Mouse (Mus musculus): Measurements from ENCODE around the gene Akt1.

DNA sequence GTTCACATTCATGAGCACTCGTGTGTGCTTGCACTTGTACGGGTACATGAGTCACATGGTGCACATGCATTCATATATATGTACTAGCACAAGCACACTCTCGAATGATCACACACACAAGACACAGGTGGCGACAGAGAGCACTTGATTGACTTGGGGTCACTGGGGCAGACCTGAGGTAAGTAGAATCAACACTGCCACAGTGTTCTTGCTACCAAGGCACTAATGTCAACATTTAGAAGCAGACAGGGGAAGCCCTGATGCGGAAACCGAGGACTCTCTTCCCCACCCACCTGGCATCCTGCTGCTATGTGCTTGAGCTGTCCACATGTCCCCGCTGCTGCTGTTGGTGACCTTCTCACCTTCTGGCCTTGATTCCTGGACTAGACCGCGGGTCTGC, 41.0 kb downstream of the Akt1 start:
- TF ChIP-seq CTCF (IDR thresholded peaks at IDR 0.05; ENCODE audit: extremely low read depth, insufficient read depth, insufficient read length, insufficient replicate concordance) (no peak), POLR2A (IDR thresholded peaks at IDR 0.05; ENCODE audit: low read depth, low read length) (no peak)
